Mouse (Mus musculus) cerebellum, adult 2 months (tissue): ENCODE data around the gene Lca5l.

Source experiments
- CTCF ChIP-seq: fragments of 200-500 bp; IDR thresholded peaks from 2 replicates; pipeline ENCODE4 v1.5.1; 2011; ENCODE audit warnings: low read depth, mild to moderate bottlenecking, control low read depth, low read length, moderate library complexity, borderline replicate concordance; ENCODE audit not compliant: insufficient read depth
- POLR2A ChIP-seq: fragments of 200-500 bp; IDR thresholded peaks from 2 replicates; pipeline ENCODE4 v1.6.1; 2011; ENCODE audit warnings: low read length, control low read depth, borderline replicate concordance; ENCODE audit not compliant: insufficient read depth

GRCm38 (mm10) chr16:96110655-96111345, 81.3 kb downstream of the Lca5l start:
- TF ChIP-seq POLR2A = no peak
- TF ChIP-seq CTCF = no peak
